Mouse (Mus musculus): ENCODE results near the gene Krt76.
A peak's percentile ranks its signal among the peaks of the same experiment; 100 is the strongest.

Krt76 gene

DNA sequence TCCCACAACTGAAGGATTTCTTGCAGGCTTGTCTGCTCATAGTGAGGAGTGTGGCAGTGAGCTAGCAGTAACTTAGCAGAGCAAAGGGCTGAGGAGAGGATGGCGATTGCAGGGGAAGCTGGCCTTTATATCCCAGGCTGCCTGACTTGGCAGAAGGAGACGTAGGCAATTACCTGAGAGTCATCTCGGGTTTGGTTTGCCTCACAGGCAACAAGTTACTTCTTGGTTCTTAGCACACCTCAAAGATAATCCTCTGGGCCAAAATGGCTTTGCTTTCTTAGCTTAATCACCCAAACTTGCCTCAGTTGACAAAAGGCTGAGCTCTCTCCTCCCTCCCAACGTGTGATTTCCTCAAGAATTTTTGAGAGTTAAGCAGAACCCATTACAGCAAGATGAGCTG, at the start of gene Krt76:
TSS of gene Krt76 (minus strand) at position 101 of the 400 bp plus-strand sequence.
- DNase-seq (ENCODE audit: extremely low spot score): no peak

DNA sequence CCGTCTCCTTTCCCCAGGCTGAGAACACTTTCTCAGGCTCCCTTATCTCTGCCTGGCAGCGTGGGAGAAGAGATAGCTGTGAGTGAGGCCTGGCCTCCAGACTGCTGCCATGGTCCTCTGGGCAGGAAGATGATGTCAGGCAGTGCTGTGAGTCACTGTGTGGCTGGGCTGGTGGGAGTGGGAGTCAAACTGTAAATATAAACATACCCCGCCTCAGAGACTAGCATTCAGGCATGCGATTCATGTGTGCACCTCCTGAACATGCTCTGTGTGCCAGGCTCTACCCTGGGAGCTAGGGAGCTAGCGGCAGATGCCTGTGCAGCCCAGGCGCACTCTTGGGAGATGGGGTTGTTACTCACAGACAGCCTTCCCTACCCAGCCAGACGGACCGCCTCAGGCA, 49.2 kb upstream of the Krt76 start:
- peak; percentile 8 for DNase-seq (ENCODE audit: extremely low spot score)

DNA sequence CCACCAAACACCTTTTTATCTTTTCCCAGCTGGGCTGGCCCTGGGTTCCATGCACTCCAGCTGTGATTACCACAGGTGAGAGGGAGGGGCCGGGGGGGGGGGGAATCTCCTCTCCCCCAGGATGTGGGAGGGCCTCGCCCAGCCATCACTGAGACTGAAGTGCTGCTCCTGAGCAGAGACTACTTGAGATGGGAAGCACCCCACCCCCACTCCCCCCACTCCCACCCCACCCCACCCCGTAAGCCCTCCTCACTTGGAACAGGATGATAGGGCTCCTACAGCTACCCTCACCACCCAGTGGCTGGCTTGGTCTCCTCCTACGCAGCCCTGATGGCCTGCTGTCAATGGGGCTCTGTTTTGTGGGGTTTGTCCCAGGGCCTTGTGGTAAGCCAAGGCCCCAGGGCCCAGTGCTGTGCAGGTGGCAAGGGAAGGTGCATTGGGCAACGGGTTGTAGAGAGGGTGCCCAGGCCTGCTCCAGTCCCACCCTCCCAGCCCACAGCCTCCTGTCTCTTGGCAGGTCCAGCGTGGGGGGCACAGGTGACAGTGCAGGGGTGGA, 47.6 kb upstream of the Krt76 start, which contains the start of gene Krt79:
TSS of gene Krt79 (minus strand) at position 51 of the 556 bp plus-strand sequence.
- no peak for DNase-seq (ENCODE audit: extremely low spot score)

DNA sequence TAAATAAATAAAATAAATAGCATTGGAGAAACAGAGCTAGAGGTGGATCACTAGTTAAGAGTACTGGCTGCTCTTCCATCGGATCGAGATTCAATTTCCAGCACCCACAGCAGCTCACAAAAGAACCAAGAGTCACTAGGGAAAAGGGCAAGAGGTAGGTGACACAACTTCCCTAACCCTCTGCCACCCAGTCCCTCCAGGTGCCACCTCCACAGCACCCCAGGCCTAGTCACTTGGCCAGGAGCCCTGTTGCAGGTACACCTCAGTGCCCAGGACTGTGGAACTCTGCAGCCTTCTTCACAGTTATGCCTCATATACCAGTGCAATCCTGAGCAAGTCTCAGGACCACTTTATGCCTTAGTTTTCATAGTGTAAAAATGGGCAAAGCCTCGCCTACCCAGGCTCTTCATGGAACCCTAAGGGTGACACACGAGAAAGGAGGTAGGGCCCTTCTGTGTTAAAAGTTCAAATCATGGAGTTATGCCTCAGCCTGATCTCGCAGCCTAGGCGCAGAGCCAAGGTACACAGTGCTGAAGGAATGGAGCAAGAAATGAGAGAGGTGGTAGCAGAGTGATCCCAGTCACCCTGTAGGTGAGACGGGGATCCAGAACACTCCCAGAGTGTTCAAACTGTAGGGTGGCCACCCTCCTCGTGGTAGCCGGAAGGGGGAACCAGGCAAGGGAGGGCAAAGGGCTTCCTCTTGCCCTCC, 46.0 kb upstream of the Krt76 start:
- no peak for DNase-seq (ENCODE audit: extremely low spot score)

DNA sequence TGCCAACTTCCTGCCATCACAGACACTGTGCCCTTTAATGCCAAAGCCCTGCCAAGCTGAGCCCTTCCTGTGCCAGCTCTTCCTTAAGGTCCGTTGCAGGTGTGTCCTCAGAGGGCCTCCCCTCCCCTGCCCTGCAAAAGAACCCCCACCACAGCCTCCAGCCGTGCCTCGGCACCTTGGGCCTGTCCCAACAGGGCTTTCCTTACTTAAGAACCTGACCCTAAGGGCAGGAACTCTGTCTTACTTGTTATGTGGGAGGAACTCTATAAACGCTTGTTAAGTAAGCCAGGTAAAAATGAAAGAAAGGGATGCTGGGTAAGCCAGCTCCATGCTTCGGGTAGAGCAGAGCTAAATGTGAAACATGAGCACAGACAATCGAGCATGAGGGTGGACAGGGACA, 40.3 kb upstream of the Krt76 start:
- DNase-seq (ENCODE audit: extremely low spot score): no peak

DNA sequence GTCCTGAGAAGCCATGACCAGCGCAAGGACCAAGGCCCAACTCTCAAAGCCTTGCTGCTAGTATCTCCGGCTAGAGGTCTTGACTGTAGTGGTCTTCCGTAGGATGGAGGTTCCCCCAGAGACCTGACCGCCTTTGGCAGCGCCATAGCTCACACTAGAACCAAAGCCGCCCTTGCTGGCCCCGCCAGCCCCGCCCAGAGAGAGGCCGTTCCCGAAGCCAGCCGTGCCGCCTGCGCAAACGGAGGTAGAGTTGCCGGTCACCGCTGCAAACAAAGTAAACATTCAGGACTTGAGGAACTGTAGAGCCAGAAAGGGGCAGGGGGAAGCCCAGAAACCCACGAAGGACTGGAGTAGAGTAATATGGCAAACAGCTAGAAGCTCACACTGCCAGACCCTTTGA, 36.9 kb upstream of the Krt76 start:
- peak; percentile 45 for DNase-seq (ENCODE audit: extremely low spot score)

DNA sequence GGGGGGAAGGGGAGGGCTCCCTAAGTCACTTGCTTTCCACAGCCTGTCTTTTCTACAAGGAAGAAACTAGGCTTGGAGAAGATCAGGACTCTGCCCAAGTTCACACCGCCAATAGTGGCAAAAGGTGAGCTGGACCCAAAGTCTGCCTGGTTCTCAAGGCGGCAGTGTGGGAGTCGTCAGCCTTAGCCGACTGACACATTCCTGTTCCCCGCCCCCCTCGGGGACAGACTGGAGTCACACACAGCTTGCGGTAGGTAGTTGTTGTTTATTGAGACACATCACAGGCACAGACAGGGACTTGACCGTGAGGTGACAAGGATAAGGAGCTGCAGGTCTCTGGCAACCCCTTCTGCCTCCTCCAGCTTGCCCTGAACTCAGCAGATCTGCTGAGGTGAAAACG, 36.4 kb upstream of the Krt76 start:
- peak; percentile 18 for DNase-seq (ENCODE audit: extremely low spot score)

DNA sequence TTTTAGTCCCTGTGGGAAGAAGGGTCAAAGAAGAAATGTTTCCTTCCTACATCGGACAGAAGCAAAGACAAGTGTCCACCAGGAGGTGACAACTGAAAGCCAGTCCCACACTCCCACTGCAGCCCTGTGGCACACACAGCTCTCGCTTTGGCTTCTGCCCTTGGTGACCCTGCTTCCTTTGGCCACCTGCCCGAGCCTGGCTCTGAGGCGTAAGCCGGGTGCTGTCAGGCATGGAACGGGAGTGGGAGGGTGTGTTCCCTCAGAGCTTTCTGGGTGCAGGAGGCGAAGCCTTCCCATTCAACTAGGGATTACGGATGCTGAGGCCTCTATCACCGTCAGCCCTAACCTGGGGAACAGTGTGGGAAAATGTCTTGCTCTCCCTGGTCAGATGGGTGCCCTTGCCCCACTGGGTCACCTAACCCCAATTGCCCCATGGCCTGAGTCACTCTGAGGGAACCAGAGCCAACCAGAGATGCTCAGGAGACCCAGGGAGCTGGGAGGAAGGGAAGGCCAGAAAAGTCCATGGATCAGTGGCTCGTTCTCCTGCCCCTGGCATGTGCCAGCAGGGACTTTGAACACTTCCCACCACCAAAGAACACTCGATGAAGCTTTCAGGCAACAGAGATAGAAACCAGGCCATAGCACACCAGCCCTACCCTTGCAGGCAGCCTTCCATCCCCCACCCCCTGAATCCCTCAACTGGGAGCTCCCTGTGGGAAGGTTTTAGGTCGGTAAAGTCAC, 34.8 kb upstream of the Krt76 start:
- no peak for DNase-seq (ENCODE audit: extremely low spot score)

DNA sequence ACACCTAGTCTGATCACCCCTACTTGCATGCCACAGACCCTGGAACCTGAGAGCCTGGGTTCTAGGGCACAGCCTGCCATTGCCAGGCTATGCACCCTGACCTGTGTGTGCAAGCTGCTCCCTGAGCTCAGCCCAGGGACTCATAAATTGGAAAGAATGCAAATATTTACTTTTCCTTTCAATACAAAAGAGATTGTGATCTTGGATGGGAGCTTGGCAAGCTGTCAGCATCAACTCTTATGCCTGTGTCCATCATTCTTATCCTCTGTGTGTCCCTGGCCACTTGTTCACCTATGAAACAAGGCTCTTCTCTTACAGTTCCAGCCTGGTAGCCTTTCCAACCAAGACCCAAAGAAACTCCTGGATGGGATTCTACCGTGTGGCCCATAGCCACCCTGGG, 32.3 kb upstream of the Krt76 start:
- DNase-seq (ENCODE audit: extremely low spot score): no peak

DNA sequence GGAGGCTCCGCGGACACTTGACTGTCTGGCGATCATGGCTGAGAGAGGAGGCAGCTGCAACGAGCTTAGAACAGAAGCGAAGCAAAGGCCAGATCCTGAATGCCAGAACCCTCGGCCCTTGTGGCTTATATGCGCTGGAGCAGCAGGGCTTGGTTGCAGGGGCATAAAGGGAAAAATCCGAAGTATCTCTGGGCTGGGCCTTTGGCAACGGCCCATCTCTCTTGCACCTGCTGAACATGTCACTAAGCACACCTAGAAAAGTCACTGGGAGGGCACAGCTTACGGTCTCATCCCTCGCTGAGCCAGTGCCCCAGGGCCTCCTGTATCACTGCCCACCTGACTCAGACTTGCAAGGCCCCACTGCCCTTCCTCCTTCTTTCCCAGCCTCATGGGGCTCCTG, 31.9 kb upstream of the Krt76 start, which contains the start of gene Krt4:
TSS of gene Krt4 (minus strand) at position 101 of the 400 bp plus-strand sequence.
- DNase-seq (ENCODE audit: extremely low spot score): no peak

DNA sequence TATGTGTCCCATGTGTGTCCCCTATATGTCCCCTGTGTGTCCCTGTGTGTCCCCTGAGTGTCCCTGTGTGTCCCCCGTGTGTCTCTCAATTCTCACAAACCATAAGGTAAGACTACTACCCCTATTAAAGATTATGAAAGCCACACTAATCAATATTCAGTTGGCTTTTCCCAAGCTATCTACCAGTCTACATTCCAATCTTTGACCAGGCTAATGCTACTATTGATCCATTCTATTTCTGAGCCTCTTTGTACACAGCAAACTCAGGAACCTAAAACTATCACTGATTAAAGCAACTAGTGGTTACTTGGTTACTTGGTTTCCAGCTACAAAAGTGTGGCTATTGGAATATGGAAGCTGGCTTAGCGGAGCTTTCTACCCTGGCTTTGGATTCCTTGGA, 29.6 kb upstream of the Krt76 start:
- no peak for DNase-seq (ENCODE audit: extremely low spot score)

DNA sequence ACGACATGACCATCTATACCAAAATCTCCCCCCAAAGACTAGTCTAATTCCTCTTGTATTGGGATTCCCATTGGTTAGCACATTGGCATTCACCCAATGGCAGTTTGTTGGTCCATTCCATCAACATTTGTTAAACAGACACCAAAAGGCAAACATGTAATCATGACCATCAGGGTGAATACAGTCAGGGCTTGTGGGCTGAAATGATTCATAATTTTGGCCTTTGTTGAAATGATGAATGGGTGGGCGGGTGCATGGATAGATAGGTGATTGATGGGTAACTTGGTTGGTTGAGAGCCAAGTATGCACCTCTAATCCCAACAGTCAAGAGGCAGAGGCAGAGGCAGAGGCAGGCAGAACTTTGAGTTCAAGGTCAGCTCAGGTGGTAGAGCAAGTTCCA, 23.4 kb upstream of the Krt76 start:
- no peak for DNase-seq (ENCODE audit: extremely low spot score)

DNA sequence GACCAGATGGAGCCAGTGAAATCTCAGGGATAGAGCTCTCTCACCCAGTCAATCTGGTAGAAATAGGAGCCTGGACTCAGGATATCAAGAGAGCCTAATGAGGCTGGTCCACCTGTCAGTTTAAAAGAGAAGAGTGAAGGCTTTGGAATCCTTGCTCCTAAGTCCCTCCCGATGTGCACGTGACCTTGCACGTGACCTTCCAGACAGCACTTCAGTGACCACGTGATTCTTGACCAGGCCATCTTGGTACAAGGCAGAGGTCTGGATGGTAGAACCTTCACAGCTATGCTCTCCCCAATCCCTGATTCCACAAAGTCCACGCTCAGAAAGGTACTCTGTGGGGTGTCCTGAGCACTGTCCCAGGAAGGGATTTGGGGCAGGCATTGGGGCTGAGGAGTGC, 12.1 kb upstream of the Krt76 start:
- no peak for DNase-seq (ENCODE audit: extremely low spot score)

DNA sequence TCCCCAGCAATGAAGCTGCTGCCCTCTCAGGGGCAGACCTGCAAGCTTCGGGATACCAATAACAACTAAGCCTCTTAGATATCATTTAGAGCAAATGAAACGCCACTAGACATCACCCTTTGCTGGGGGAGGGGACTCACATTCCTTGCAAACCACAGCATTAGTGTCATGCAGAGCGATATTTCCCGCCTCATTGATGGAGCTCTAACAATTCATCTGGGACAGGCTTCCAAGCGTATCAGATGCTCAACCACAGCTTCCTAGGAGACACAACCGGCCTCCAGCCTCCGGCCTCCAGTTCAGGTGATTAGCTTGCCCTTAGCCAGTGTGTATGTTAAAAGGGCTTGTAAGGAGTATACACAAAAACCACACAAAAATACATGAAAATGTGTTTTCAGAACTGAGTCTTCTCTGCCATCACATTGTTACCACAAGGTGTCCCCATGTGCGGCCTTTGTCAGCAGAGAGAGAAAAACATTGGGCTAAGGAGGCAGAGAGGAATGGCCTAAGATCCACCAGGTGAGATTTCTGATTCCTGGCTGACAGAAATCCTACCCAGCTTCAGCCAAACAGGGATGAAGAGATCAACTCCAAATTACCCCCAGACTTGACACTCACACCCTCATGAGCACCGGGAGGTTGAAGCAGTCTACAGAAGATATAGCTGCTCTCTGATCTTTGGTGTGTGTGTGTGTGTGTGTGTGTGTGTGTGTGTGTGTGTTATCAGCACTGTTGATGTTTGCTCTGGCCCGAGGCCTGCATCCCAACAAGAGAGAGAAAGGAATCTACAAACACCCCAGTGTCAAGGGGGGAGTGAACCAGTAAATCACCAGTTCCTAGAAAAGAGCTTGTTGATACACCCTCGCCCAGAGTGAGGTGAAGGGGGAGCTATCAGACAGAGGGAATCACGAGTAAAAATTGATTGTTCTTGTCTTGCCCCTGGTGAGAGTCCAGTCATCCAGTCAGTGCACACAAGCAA, 9.7 kb upstream of the Krt76 start:
- DNase-seq (ENCODE audit: extremely low spot score): no peak

DNA sequence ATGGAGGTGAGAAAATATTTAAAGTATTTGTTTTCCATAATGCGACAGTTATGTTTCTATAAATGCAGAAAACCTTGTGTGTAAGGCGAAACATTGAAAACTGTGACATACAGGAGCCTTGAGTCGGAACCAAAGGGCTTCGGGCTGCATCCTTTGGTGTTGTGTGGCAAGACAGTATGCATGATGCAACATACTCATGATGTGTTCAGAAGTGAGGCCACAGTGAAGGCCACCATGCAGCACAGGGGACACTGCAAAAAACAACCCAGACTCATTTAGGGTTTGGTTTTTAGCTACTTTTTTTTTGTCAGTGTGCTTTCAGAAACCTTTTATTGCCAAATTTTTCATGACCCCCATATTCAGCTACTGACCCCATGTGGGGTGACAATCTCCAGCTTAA, 2.5 kb upstream of the Krt76 start:
- no peak for DNase-seq (ENCODE audit: extremely low spot score)

DNA sequence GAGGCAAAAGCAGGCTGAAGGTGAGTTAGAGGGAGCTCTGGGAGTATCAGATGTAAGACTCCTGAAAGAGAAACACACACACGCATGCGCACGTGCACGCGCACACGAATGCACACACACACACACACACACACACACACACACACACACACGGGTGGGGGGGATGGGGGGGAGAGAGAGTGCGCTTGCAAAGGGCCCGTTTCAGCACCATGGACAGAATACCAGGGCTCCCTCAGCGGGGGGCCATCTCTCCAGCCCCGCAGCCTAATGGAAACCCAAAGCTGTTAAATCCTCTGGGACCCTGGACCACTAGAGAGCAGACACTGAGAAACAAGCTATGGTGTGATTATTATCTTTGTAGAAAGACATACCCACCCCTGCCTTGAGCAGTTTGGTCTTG, 12.9 kb downstream of the Krt76 start:
- DNase-seq (ENCODE audit: extremely low spot score): peak; percentile 31

DNA sequence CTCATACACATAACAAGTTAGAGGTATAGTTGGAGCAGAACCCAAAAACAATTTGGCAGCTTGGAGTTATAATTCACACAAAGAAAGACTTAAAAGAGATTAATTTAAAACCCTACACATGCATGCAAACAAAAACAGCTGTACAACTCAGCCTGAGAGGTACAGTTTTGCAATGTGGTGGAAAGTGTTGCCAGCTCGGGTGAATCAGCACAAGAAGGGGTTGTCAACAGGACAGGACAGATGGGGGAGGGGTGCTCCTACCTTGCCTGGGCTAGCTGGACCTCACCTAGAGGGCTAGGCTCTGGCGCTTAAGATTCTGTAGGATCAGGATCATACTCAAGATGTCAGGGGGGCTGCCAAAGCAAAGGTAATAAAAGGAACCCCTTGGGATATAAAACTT, 14.7 kb downstream of the Krt76 start:
- no peak for DNase-seq (ENCODE audit: extremely low spot score)

DNA sequence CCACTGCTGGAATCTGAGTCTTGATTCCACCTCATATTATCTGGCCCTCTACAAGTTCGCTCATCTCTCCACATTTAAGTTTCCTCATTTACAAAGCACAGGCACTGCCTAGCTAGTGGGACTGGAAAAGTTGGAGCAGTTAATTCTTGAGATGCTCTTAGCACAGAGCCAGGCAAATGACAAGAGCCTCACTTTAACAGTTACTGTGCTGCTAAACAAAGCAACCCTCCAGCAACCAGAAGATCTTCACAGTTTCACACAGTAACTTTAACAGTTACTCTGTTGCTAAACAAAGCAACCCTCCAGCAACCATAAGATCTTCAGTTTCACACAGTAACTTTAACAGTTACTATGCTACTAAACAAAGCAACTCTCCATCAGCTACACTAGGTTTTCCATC, 18.3 kb downstream of the Krt76 start:
- no peak for DNase-seq (ENCODE audit: extremely low spot score)

DNA sequence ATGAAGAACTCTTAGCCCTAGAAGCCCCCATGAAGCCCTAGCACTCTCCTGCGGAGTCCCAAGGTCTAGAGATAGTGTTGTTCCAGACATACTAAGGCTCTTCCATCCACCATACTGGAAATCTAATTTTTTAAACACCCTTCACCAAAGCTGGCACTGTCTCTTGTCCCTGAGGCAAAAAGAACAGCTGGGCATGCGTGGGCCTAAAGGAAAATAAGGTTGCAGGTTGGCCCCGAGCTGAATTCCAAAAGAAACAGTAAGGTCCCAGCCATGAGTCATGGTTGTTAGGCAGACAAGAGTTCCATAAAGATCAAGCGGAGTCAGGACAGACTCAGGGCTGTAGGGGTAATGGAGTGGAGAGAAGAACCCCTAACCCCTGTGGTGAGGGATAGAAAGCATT, 19.5 kb downstream of the Krt76 start:
- DNase-seq (ENCODE audit: extremely low spot score): no peak

DNA sequence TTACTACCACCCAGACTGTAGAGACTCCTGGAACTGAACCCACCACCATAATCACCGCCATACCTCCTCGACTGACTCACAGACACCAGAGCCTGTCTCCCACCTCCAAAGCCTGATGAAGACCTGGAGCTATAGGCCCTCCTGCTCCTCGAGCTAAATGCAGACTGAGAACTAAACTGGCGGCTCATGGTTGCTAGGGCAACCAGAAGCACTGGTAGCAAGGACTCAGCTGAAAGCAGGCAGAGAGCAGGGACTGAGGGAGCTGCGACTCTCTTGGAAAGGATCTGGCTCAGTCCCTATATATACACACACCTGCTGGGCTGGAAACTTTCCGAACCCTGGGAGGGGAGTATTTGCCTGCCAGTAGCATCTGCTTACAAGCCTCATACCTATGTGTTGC, 23.3 kb downstream of the Krt76 start, which contains the start of gene Krt77:
TSS of gene Krt77 (minus strand) at position 275 of the 400 bp plus-strand sequence.
- DNase-seq (ENCODE audit: extremely low spot score): no peak

DNA sequence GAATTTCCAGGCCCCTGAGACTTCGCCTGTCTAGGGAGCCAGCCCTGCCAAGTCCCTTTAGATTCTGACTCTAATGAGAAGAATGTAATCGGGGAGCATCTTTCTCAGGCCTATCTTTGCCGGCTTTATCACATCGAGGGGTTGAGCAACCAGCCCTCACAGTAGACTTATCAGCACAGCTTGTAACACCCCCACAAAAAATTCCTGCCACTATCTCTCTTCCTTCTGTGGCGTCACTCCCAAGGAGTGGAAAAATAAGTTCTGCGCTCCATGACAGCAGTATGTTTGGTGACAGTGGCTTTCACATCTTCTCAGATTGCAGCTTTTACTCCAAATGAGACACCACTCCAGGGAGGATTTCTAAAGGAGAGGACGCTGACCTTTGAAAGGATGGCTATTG, 26.0 kb downstream of the Krt76 start:
- no peak for DNase-seq (ENCODE audit: extremely low spot score)
